Mouse (Mus musculus) heart, postnatal 0 days (tissue): ENCODE measurements at regions not wholly inside any gene's neighbourhood (a gene's known extent, or its start where the extent isn't known, plus 50 kb on each side); places are given as distances from the start of the nearest gene placed in this dataset.

Source experiments
- CTCF ChIP-seq: IDR thresholded peaks from 2 replicates; pipeline ENCODE4 v1.5.1; 2016; ENCODE audit warnings: antibody characterized with exemption, control low read depth, low read depth
- EP300 ChIP-seq: IDR thresholded peaks from 2 replicates; pipeline ENCODE4 v1.6.1; 2016; ENCODE audit warnings: antibody characterized with exemption, low read depth

DNA sequence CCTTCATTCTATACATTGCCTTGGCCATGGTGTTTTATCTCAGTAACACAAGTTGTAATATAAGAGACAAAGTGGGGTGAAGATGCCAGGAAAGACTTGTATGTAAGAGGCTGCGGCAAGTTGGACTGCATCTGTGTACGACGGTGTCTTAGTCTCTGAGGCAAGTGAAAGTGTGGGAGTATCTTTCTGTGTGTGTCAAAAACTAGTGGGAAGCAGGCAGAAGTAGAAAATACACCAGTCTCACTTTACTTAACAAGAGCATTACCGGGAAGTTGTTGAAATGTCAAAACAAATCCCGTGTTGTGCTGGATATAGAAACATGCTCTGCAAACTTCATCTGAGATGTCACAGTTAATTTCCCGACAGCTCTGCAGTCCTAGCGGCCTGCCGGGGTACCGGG lies 200.9 kb downstream of the Kcnrg start:
- TF ChIP-seq CTCF (no peak), EP300 (no peak)
